Mouse (Mus musculus) retina, postnatal 7 days (tissue): ENCODE data around the gene Wfikkn1.

Experiments used
- DNase-seq: peaks from one replicate; pipeline ENCODE4 v3.0.0-alpha.2; 2012; ENCODE audit warnings: low read depth, low spot score

Gene Wfikkn1

GRCm38 (mm10) chr17:25880196-25880910 is at the start of gene Wfikkn1:
Wfikkn1 (minus strand) TSS chr17:25880858.
- no peak for DNase-seq

- DNase-seq, result no peak
Observed at GRCm38 (mm10) chr17:25925348-25925747, 44.7 kb upstream of the Wfikkn1 start.

- no peak for DNase-seq
Observed at GRCm38 (mm10) chr17:25922120-25922519, 41.5 kb upstream of the Wfikkn1 start.

GRCm38 (mm10) chr17:25919786-25920642 is 39.4 kb upstream of the Wfikkn1 start:
- peak; percentile 99 for DNase-seq

GRCm38 (mm10) chr17:25919144-25919785 is 38.6 kb upstream of the Wfikkn1 start, which contains the start of gene Rab40c:
Rab40c (minus strand) TSS chr17:25919727.
- DNase-seq, result no peak

GRCm38 (mm10) chr17:25918037-25918750 is 37.5 kb upstream of the Wfikkn1 start:
- DNase-seq, result no peak

GRCm38 (mm10) chr17:25916931-25917647 is 36.4 kb upstream of the Wfikkn1 start:
- DNase-seq, result no peak

- no peak for DNase-seq
Observed at GRCm38 (mm10) chr17:25914295-25914694, 33.6 kb upstream of the Wfikkn1 start.

GRCm38 (mm10) chr17:25913877-25914275 is 33.2 kb upstream of the Wfikkn1 start:
- DNase-seq, result no peak

- DNase-seq, result no peak
Observed at GRCm38 (mm10) chr17:25913186-25913876, 32.7 kb upstream of the Wfikkn1 start.

GRCm38 (mm10) chr17:25911816-25912215 is 31.2 kb upstream of the Wfikkn1 start:
- DNase-seq, result no peak

- DNase-seq, result no peak
Observed at GRCm38 (mm10) chr17:25907640-25908039, 27.0 kb upstream of the Wfikkn1 start.

GRCm38 (mm10) chr17:25903061-25903460 is 22.4 kb upstream of the Wfikkn1 start:
- DNase-seq, result no peak

- DNase-seq, result no peak
Observed at GRCm38 (mm10) chr17:25900193-25900592, 19.5 kb upstream of the Wfikkn1 start.

GRCm38 (mm10) chr17:25895891-25896290 is 15.2 kb upstream of the Wfikkn1 start:
- no peak for DNase-seq

GRCm38 (mm10) chr17:25895415-25895814 is 14.8 kb upstream of the Wfikkn1 start:
- DNase-seq, result no peak

GRCm38 (mm10) chr17:25893975-25894617 is 13.4 kb upstream of the Wfikkn1 start:
- DNase-seq, result peak; percentile 63

- no peak for DNase-seq
Observed at GRCm38 (mm10) chr17:25888837-25889236, 8.2 kb upstream of the Wfikkn1 start.

- DNase-seq, result no peak
Observed at GRCm38 (mm10) chr17:25887467-25887866, 6.8 kb upstream of the Wfikkn1 start.

GRCm38 (mm10) chr17:25886806-25887205 is 6.1 kb upstream of the Wfikkn1 start:
- DNase-seq, result no peak
